In genomic region chr7:136294445-136294844, GRCm38 (mm10) we compare ENCODE assay signal across 10 mouse cellular contexts.
A peak's percentile ranks its signal among the peaks of the same experiment; 100 is the strongest.
DNase-seq lines count a peak whose midpoint lies in the region; ATAC-seq and TF ChIP-seq lines count a peak whose summit lies in the region.
"Had no signal": no experiment of that assay in that cellular context is flagged by ENCODE, and none has a peak within 500 bp of the region (broad histone marks: within the 10 kb centered on the region; RNA-seq: fewer than 3 reads in every experiment).

No protein-coding gene starts in this region.

- intact Hi-C loops in heart, postnatal 14 days (cut with DNase I): loop anchor here (10.0 kb wide), 2 partner anchors 140 to 460 kb away; no protein-coding TSS in a partner anchor

- no peaks in the 10 kb centered on the region for H3K36me3 ChIP-seq in stomach, postnatal 0 days (ENCODE audit: control insufficient read depth, insufficient read depth, low read length)

- no peak overlapping the region for H3K9ac ChIP-seq in stomach, postnatal 0 days (ENCODE audit: low read length)
- H3K9ac ChIP-seq: forebrain, embryonic 13.5 days had no signal

- no peak for TF ChIP-seq EP300 in stomach, postnatal 0 days (optimal IDR thresholded peaks at IDR 0.05)

- no peak for TF ChIP-seq POLR2A in embryonic fibroblast, embryonic 13.5 days (IDR thresholded peaks at IDR 0.05; ENCODE audit: low read depth, low read length)

- no peaks in the 10 kb centered on the region for H3K27me3 ChIP-seq in stomach, postnatal 0 days (ENCODE audit: control insufficient read depth, insufficient read depth, low read length)
- H3K27me3 ChIP-seq: forebrain, embryonic 13.5 days had no signal

- DNase-seq in heart, postnatal 14 days: peak; percentile 11 to 13
- no peak for DNase-seq in heart, adult 11 months
- DNase-seq in ovary, postnatal 36 days (ENCODE audit: low spot score): peak; percentile 26
- no peak for DNase-seq in ovary, postnatal 14 days (ENCODE audit: low spot score)
- peak; percentile 44 for DNase-seq in stomach, postnatal 0 days (ENCODE audit: low spot score)
- DNase-seq in spleen, postnatal 4 days (ENCODE audit: low spot score in 2 of 2): no peak
- DNase-seq in gastrocnemius, adult 8-10 months (ENCODE audit: low spot score in 2 of 2): no peak
- DNase-seq: layer of hippocampus, adult 9-11 months had no signal

- H3K4me2 ChIP-seq in stomach, postnatal 0 days (replicated peaks; ENCODE audit: low read depth): no peak overlapping the region
- H3K4me2 ChIP-seq: forebrain, embryonic 13.5 days had no signal

- H3K4me3 ChIP-seq in embryonic fibroblast, embryonic 13.5 days (ENCODE audit: insufficient read depth, low read length): no peak overlapping the region
- no peak overlapping the region for H3K4me3 ChIP-seq in stomach, postnatal 0 days (ENCODE audit: low read depth, low read length)
- H3K4me3 ChIP-seq: forebrain, embryonic 13.5 days had no signal

- H3K9me3 ChIP-seq in stomach, postnatal 0 days (ENCODE audit: control insufficient read depth, low read length): no peaks in the 10 kb centered on the region
- H3K9me3 ChIP-seq: forebrain, embryonic 13.5 days had no signal

- WGBS in stomach, postnatal 0 days: 45% methylated on average over 4 of the region's 4 CpGs

- peak; percentile 40; the same call in 1 of the 2 replicates for TF ChIP-seq CTCF in embryonic fibroblast, embryonic 13.5 days (IDR thresholded peaks at IDR 0.05; ENCODE audit: borderline replicate concordance, insufficient read depth, low read length)
- TF ChIP-seq CTCF in stomach, postnatal 0 days (IDR thresholded peaks at IDR 0.05; ENCODE audit: low read depth): peak; percentile 75

- no peak for ATAC-seq in stomach, postnatal 0 days (ENCODE audit: low FRiP score, low TSS enrichment)
- ATAC-seq: forebrain, embryonic 13.5 days had no signal

- no peaks in the 10 kb centered on the region for H3K4me1 ChIP-seq in embryonic fibroblast, embryonic 13.5 days (ENCODE audit: control insufficient read depth, insufficient read depth, low read length)
- no peaks in the 10 kb centered on the region for H3K4me1 ChIP-seq in stomach, postnatal 0 days (replicated peaks; ENCODE audit: control insufficient read depth, insufficient read depth)
- H3K4me1 ChIP-seq: forebrain, embryonic 13.5 days had no signal

- no peak overlapping the region for H3K27ac ChIP-seq in embryonic fibroblast, embryonic 13.5 days (ENCODE audit: insufficient read depth, low read length)
- H3K27ac ChIP-seq in stomach, postnatal 0 days (replicated peaks): no peak overlapping the region
- H3K27ac ChIP-seq: forebrain, embryonic 13.5 days had no signal

Comparison
In these comparisons a context has a peak if more than half of its experiments do, and no peak if none do; other contexts are left out.
1. DNase-seq: peak in heart, postnatal 14 days (2 of 2), ovary, postnatal 36 days (single experiment) and stomach, postnatal 0 days (single experiment); none in heart, adult 11 months (single experiment), ovary, postnatal 14 days (single experiment), spleen, postnatal 4 days (0 of 2) and gastrocnemius, adult 8-10 months (0 of 2).